Mouse (Mus musculus): Measurements from ENCODE around the gene Dhtkd1.

GRCm38 (mm10) chr2:5939319-5939718, 3.3 kb downstream of the Dhtkd1 start:
- no peak for TF ChIP-seq MAFK (IDR thresholded peaks at IDR 0.05; ENCODE audit: insufficient read depth, low read depth, low read length)
- TF ChIP-seq ZC3H11A (IDR thresholded peaks at IDR 0.05; ENCODE audit: borderline replicate concordance, low read depth, low read length): no peak
- TF ChIP-seq CHD2 (IDR thresholded peaks at IDR 0.05; ENCODE audit: low read depth, low read length): no peak
- no peak for TF ChIP-seq HCFC1 (IDR thresholded peaks at IDR 0.05; ENCODE audit: borderline replicate concordance, insufficient read depth, low read length)
- no peak for TF ChIP-seq ZNF384 (IDR thresholded peaks at IDR 0.05; ENCODE audit: low read depth, low read length)
